Mouse (Mus musculus) E14TG2a.4 (cell line): ENCODE results near the gene Atp6v1f.

Source experiments
- H3K27me3 ChIP-seq: 2 replicates; pipeline ENCODE4 v1.6.1; 2014; ENCODE audit warnings: low read length, control low read depth; ENCODE audit not compliant: insufficient read depth
- H3K36me3 ChIP-seq: 2 replicates; pipeline ENCODE4 v1.6.1; 2014; ENCODE audit warnings: low read length, control low read depth; ENCODE audit not compliant: insufficient read depth
- H3K4me1 ChIP-seq: replicated peaks from 2 replicates; pipeline ENCODE4 v1.6.1; 2014; ENCODE audit warnings: low read depth, low read length, control low read depth
- H3K4me3 ChIP-seq: replicated peaks from 2 replicates; pipeline ENCODE4 v1.5.1; 2014; ENCODE audit warnings: mild to moderate bottlenecking, low read length
- H3K9me3 ChIP-seq: 2 replicates; pipeline ENCODE4 v1.6.1; 2014; ENCODE audit warnings: low read length, control low read depth
- CTCF ChIP-seq: conservative IDR thresholded peaks from 2 replicates; pipeline ENCODE4 v1.5.1; 2014; ENCODE audit warnings: low read length
- NANOG ChIP-seq: IDR thresholded peaks from 2 replicates; pipeline ENCODE4 v1.6.1; 2014; ENCODE audit warnings: borderline replicate concordance, low read length, mixed read lengths
- POU5F1 ChIP-seq: IDR thresholded peaks from 2 replicates; pipeline ENCODE4 v1.6.1; 2014; ENCODE audit warnings: low read length, borderline replicate concordance

Gene Atp6v1f

DNA sequence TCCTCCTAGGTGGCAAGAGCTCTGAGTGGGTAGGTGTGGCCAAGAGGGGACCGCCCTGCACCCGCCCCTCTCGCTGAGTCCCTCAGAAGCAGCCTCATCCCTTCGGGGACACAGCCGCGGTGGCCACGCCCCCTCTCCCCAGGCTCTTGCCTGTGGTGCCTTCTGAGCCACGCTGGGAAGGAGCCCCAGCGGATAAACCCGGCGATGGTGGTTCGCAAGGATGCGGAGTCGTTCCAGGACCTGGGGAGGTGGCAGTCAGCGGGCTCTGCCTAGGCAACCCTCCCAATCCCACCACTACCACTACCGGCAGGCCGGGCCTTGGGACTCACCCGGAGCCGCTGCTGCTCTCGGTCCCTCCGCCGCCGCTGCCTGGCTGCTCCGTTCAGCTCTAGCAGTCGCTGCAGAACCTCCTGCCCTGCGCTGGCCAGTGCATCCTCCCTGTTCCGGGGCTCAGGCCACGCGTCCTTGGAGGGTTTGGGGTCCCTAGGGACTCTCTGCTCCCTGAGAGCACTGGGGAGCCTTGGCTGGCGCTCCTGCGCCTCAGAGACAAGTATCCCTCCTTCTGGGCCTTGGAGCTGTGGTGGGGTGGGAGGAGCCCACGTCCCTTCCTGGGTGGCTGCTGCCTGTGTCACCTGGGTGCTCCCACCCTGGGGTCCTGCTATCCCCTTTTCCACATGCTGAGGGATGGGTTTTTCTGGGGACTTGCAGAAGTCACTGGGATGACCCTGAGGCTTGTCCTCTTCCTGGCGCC lies 6.6 kb downstream of the Atp6v1f start:
- peaks cover 31% of the 10 kb centered on the region for H3K36me3 ChIP-seq
- TF ChIP-seq NANOG (no peak), CTCF (no peak), POU5F1 (no peak)
- peaks cover 39% of the 10 kb centered on the region for H3K27me3 ChIP-seq
- H3K9me3 ChIP-seq: no peaks in the 10 kb centered on the region
- H3K4me1 ChIP-seq: peaks cover 40% of the 10 kb centered on the region
- H3K4me3 ChIP-seq: peak overlapping the region; percentile 87

DNA sequence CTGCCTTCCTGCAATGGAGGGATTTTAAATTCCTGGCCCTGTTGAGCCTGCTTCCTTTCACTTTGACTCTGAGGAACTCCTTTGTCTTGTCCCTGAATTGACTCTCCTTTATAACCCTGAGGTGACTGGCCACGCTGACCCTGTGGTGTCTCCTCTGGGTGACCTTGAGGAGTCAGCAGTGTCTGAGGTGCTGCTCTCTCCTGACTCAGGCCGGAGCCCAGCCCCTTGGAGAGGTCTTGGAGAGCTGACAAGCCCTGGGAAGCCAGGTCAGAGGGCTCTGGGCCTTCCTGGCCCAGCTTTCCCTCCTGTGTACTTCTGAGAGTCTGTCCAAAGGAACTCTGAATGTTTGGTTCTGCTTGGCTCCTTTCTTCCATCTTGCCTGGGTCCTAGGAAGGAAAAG lies 7.2 kb downstream of the Atp6v1f start:
- Histone ChIP-seq H3K4me1 (peaks cover 34% of the 10 kb centered on the region), H3K4me3 (peak overlapping the region; percentile 87), H3K9me3 (no peaks in the 10 kb centered on the region), H3K36me3 (peaks cover 25% of the 10 kb centered on the region), H3K27me3 (peaks cover 39% of the 10 kb centered on the region)
- TF ChIP-seq POU5F1 (no peak), NANOG (no peak), CTCF (no peak)

DNA sequence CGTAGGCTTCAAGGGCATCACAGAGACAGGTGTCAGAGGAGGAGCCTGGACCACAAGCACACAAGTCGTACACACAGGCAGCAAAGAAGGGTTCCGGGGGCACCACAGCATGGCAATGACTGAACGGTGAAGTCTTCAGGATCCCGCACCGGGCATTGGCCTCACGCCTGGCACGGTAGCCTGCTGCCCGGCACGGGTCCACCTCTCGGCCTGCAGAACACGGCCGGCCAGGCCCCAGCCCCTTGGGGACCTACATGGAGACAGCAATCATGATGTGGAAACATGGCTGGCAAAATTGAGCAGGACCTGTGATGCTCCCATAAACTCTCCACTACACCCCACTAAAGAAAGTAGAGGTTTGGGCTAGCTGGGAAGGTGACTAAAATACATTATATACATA lies 15.2 kb downstream of the Atp6v1f start:
- H3K9me3 ChIP-seq: no peaks in the 10 kb centered on the region
- H3K4me3 ChIP-seq: no peak overlapping the region
- H3K36me3 ChIP-seq: no peaks in the 10 kb centered on the region
- TF ChIP-seq NANOG: no peak
- peaks cover 31% of the 10 kb centered on the region for H3K4me1 ChIP-seq
- peaks cover 52% of the 10 kb centered on the region for H3K27me3 ChIP-seq

DNA sequence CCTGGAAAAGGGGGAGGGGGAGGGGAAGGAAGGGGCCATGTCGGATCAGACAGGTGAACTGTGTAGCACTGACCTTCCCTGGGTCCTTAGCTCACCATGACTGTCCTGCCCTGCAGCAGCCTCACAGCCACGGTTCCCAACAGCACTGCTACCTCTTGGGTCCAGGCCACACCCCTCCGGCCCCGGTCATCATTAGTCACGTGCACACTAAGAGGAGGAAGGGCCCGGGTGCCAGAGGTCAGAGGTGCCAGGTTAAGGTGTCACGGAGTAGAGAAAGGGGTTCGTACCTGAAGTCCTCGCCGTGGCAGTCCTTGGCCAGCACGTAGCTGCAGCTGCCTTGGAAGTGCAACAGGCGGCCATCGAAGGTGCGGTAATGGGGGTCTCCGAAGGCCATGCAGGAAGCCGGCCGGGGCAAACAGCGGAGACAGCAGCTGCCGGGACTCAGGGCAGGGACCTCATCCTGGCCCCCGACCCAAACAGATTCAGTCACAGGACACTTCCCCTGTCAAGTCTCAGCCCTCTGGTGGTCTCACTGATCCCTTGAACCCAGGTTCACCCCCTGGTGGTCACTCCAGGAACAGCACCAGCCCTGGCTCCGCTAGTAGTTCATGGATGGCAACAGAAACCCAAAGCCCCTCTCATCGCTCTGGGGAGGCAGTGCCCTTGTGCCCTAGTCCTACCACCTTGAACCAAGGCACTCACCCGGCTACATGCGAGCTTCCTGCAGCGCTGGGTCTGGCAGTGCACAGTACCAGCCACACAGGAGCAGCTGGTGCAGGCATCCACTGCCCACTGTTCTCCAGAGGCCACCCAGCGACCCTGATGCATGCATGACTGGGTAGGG lies 17.4 kb downstream of the Atp6v1f start:
- TF ChIP-seq CTCF: peak; percentile 99
- TF ChIP-seq NANOG: no peak
- Histone ChIP-seq H3K4me1 (peaks cover 42% of the 10 kb centered on the region), H3K4me3 (peak overlapping the region; percentile 72), H3K36me3 (no peaks in the 10 kb centered on the region), H3K9me3 (no peaks in the 10 kb centered on the region), H3K27me3 (peaks cover 52% of the 10 kb centered on the region)

DNA sequence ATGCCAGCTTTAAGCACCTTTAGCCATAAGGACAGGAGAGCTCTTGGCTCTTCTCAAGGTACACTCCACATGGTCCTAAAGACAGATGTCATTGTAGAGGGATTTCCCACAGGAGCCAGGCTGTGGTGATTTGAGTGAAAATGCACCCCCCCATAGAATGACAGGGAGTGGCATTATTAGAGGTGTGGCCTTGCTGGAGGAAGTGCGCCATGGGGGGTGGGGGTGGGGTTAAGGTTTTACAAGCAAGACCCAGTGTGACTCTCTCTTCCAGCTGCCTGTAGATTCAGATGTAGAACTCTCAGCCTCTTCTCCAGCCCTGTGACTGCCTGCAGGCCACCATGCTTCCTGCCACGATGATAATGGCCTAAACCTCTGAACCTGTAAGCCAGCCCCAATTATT lies 18.4 kb downstream of the Atp6v1f start:
- Histone ChIP-seq H3K9me3 (no peaks in the 10 kb centered on the region), H3K27me3 (peaks cover 55% of the 10 kb centered on the region), H3K4me1 (peaks cover 48% of the 10 kb centered on the region), H3K36me3 (no peaks in the 10 kb centered on the region), H3K4me3 (no peak overlapping the region; the same call in 1 of the 2 replicates)
- no peak for TF ChIP-seq POU5F1
- TF ChIP-seq CTCF: no peak
- no peak for TF ChIP-seq NANOG

DNA sequence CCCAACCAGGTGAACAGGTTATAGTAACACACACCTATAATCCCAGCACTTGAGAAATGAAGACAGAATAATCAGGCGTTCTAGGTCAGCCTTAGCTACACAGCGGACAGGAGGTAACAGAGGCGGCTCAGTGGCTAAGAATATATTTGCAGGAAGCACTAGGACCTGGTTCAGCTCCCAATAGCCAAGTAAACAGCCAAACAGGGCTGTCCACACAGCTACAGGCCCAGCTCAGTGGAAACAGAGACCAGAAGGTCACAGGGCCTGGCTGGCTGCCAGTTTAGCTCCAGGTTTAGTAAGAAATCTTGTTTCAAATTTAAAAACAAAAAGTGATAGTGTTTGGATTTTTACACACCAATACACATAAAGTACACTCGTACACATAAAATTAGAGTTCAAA lies 26.6 kb downstream of the Atp6v1f start:
- TF ChIP-seq NANOG (no peak), POU5F1 (no peak), CTCF (no peak)
- Histone ChIP-seq H3K36me3 (no peaks in the 10 kb centered on the region), H3K9me3 (no peaks in the 10 kb centered on the region), H3K4me3 (no peak overlapping the region), H3K27me3 (peaks cover 76% of the 10 kb centered on the region), H3K4me1 (peaks cover 47% of the 10 kb centered on the region)

DNA sequence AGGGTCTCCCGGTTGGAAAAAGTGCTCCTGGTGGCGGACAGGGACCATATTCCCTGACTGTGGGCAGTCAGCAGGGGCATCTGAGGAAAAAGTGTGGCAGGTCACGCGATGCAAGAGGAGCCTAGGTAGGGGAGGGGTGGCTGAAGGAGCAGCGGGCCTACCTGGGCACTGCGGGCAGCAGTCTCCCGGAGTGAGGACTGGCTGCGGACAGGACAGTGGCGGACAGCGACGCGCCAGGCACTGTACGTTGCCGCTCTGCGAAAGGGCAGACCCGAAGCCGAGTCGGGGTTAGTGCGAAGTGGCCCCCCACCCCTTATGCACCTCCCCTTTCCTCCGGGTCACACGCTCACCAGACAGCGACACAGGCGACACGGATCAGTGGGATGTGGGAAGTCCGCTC lies 28.8 kb downstream of the Atp6v1f start:
- TF ChIP-seq POU5F1 (no peak), NANOG (no peak), CTCF (no peak)
- Histone ChIP-seq H3K36me3 (no peaks in the 10 kb centered on the region), H3K4me1 (peaks cover 33% of the 10 kb centered on the region), H3K27me3 (peaks cover 66% of the 10 kb centered on the region), H3K9me3 (no peaks in the 10 kb centered on the region), H3K4me3 (peak overlapping the region; percentile 77)

DNA sequence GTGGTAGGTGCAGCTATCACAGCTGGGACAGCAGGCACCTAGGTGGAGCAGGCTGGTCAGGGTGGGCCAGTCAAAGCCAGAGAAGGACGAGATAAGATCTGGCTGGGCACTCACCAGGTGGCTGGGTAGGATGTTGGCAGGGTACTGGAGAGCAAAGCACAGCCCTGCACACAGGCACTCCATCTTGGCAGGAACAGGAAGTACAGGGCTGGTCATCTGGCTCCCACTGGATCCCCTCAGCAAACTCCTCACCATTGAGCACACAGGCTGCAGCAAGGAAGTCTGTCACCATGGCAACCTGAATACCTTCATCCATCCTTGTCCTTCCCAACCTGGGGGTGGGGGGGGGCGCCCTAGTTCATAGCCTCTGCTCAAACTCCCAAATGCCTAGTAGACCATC lies 30.3 kb downstream of the Atp6v1f start:
- Histone ChIP-seq H3K27me3 (peaks cover 51% of the 10 kb centered on the region), H3K4me1 (peaks cover 30% of the 10 kb centered on the region), H3K9me3 (no peaks in the 10 kb centered on the region), H3K4me3 (peak overlapping the region; percentile 70; the same call in 1 of the 2 replicates), H3K36me3 (no peaks in the 10 kb centered on the region)
- TF ChIP-seq NANOG (no peak), CTCF (no peak), POU5F1 (no peak)
